Mouse (Mus musculus) T-helper 1 cell (primary cell): Measurements from ENCODE around the gene Chaf1b.

Source experiments
- in situ Hi-C: fragments of 300-600 bp; cut with MboI, MseI; formaldehyde crosslinking; loops from one replicate; pipeline ENCODE4 v1.15.1; 2025; ENCODE audit warnings: high pct_unique_total_duplicates

The Chaf1b gene

GRCm38 (mm10) chr16:93942796-93943502 lies 59.2 kb downstream of the Chaf1b start:
- in situ Hi-C loops: loop anchor here (10.0 kb wide), 2 partner anchors 802 to 1588 kb away; partner anchors contain the start of gene Kcne1

- in situ Hi-C loops: loop anchor here (10.0 kb wide), 2 partner anchors 800 to 1590 kb away; partner anchors contain the start of gene Kcne1
Observed at GRCm38 (mm10) chr16:93944301-93944700, 60.6 kb downstream of the Chaf1b start.

- in situ Hi-C loops: loop anchor here (10.0 kb wide), 2 partner anchors 797 to 1593 kb away; partner anchors contain the start of gene Kcne1
Observed at GRCm38 (mm10) chr16:93947396-93947795, 63.7 kb downstream of the Chaf1b start.
